Mouse (Mus musculus): Measurements from ENCODE around the gene Txndc17.

DNA sequence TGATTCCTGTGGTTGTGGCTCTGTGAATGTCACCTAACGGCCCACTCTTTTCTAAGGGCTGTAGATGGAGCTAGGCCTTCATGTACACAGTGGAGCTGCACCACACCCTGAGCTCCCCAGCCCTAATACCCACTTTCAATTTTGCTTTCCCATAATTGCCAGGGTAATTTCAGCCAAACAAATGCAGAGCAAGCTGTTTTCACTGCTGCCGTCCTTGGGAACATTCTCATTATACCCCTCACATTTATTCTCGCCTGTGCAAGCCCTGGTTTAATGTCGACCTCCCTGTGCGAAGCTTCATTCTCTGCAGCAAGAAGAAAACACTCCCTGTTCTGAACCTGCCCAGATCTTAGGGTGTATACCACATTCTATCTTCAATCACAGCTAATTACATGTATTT lies 31.4 kb upstream of the Txndc17 start:
- TF ChIP-seq POLR2A (IDR thresholded peaks at IDR 0.05; ENCODE audit: insufficient read depth, low read depth, low read length) (no peak), CTCF (IDR thresholded peaks at IDR 0.05; ENCODE audit: insufficient read depth, low read depth, low read length) (no peak)

Measured in olfactory bulb, adult 2 months (tissue).